Mouse (Mus musculus): ENCODE results near the gene Gpr153. TPM values are rescaled to one million over a fixed set of nuclear protein-coding genes. Genes with fewer than 3 reads are reported as not detected.

Gene Gpr153
- total RNA-seq, 2 experiments from 2014 or later = 28.0 to 31.2 TPM

GRCm38 (mm10) chr4:152304685-152305084, 30.7 kb downstream of the Gpr153 start:
- no peak for DNase-seq (ENCODE audit: low spot score in 2 of 2)
- intact Hi-C loops (cut with DNase I) = no loop called here

DNA sequence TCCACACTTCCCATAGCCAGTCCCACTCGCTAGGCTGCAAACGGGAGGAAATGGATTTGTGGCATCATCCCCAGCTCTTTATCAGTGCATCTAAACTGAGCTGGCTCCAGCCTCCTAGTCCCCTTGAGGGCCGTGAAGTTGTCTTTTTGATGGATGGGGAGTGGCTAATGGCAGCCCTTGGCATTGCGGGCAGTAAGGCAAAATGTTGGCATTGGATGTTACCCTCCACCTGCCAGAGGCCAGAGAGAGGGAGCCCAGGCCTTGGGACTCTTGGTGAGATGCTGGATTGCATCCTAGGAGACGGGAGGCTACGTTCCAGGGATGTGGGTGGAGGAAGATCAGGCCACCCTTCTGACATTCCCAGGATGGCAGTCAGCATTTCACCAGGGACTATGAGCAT, 32.0 kb downstream of the Gpr153 start:
- no peak for DNase-seq (ENCODE audit: low spot score in 2 of 2)
- intact Hi-C loops (cut with DNase I) = no loop called here

DNA sequence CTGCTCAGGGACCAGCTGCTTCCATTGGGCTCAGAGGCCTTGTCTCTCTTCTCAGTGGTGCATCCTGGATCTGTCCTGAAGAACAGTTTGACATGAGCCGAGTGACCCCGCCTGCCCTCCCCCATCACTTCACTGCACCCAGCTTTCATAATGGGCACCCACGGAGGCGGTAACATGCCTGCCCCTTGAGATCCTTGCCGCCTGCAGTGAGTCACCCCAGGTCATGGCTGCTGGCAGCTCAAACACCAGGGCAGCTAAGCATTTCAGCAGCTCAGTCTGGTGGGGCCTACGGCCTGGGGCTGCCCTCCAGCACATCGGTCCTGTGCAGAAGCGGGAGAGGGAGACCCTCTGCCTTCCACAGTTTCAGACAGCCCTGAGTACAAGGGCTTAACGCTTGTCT, 33.5 kb downstream of the Gpr153 start:
- no peak for DNase-seq (ENCODE audit: low spot score in 2 of 2)
- intact Hi-C loops (cut with DNase I) = no loop called here

- no peak for DNase-seq (ENCODE audit: low spot score in 2 of 2)
- intact Hi-C loops (cut with DNase I) = no loop called here
Observed at GRCm38 (mm10) chr4:152312186-152312585, 38.2 kb downstream of the Gpr153 start.

DNA sequence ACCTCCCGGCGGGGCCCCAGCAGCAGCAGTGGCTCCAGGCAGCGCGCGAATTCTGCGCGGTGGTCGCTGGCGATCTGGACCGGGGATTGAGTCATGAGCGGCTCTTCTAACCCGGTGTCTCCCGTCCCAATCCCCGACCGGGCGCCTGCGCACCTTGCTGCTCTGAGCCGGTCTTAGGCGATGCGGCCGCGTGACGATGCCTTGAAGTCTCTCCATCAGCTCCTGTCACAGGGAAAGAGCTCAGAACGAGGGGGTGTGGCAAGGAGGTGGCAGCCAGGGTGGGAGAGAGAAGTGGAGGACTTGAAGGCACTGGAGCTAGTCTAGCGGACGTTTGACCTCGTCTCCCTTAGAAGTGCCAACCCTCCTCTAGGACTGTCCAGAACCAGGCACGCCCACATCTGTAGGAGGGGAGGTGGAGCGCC, 39.2 kb downstream of the Gpr153 start:
- peak; percentile 24 to 45 for DNase-seq (ENCODE audit: low spot score in 2 of 2)
- intact Hi-C loops (cut with DNase I) = no loop called here

DNA sequence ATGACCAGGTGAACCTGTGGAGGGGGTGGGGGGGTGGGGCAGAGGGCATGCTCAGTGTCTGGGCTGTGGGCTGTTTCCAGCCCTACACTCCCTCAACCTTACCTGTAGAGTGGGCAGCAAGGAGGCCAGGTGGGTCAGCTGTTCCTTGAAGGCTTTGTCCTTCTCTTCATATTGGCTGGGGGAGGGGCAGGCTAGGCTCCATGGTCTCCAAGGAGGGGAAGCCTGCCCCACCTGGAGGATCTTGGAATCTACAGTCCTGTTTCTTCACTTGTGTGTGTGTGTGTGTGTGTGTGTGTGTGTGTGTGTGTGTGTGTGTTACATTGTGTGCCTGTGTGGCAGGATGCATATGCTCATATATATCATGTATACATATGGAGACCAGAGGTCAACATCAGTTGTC, 39.9 kb downstream of the Gpr153 start:
- intact Hi-C loops (cut with DNase I) = no loop called here
- DNase-seq (ENCODE audit: low spot score in 2 of 2) = no peak

DNA sequence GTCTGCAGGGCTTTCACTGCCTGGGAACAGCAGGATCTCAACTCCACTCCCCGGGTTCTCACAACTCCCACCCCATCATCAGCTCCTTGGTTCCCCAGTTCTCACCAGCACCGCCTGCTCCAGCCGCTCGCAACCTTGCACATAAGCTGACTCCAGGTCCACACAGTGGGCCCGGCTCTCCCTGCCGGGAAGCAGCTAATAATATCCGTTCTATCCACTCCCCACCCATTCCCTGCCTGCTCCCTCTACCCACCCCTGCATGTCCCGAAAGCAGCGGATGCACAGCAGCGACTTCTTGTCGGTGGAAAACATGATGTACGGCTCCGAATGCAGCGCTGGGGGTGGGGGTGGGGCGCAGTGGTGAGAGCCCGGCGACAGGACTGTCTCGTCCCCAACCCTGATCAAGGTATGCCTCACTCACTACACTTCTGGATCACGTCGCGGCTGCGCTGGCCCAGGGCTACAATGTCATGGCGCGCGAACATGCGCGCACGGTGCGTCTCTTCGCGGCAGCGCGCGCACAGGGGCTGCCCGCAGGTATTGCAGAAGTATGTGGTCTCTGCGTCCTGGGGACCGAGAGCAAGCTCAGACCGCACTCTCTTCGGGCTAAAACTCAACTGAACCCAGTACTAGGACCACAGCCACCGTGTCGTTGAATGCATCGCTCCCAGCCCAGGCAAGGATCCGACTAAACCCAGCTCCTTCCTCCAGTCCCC, 41.6 kb downstream of the Gpr153 start:
- peak; percentile 43 to 48 for DNase-seq (ENCODE audit: low spot score in 2 of 2)

DNA sequence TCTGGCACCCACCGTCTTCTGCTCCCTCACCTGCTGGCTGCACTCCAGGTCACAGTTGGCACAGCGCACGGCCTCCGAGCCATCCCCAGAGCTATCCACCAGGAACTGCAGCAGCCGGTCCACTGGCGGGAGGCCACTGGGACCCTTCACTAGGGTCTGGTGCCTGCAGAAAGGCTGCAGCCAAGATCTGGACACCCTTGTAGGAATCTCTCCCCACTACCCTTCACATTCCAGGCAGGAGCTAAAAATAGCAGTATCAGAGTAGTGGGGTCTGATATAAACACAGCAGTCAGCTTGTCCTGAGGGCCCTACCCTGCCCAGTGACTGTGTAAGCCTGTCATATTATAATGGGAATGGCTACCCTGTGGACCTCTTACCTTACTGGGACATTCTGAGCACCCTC, 43.6 kb downstream of the Gpr153 start:
- DNase-seq (ENCODE audit: low spot score in 2 of 2) = no peak
- intact Hi-C loops (cut with DNase I) = no loop called here

More for the DNA sequence above, 41.6 kb downstream of the Gpr153 start:
- intact Hi-C loops (cut with DNase I) = no loop called here

DNA sequence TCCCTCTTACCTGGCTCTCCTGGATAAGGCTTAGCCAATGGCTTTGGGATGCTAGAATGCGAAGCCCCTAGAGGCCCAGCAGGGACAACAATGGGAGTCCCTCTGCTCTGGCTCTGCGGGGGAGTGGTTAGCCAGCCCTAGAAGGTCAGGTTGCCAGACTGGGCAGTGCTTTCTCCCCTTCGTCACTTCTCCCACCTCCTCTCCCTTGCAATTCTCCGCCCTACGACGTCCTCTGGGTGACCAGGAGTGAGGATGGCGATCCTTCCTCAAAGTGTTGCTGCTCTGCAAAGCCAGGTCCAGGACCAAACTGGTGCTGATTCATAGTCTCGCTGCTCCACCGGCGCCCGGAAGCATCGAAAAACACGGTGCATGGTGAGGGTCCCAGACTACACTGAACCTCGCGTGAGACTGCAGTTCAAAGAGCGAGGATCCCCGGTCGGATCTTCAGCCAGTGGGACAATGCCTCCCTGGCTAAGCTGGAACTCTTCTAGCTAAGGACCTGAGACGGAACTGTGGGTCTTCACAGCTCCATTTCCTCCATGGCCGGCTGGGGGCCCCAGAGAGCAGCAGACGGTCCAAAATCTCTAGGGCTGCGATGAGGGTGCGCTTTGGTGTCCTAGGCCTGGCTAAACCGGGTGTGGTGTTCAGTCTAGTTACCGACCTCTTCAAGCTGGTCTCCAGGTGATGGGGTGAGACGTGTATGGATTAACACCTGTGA, 44.6 kb downstream of the Gpr153 start, which contains the start of gene Rnf207:
Gene Rnf207, minus strand, starts transcription at position 477 of the 718 bp plus-strand sequence.
- DNase-seq (ENCODE audit: low spot score in 2 of 2) = peak in 1 of 2 experiments; percentile 50
- intact Hi-C loops (cut with DNase I) = no loop called here

DNA sequence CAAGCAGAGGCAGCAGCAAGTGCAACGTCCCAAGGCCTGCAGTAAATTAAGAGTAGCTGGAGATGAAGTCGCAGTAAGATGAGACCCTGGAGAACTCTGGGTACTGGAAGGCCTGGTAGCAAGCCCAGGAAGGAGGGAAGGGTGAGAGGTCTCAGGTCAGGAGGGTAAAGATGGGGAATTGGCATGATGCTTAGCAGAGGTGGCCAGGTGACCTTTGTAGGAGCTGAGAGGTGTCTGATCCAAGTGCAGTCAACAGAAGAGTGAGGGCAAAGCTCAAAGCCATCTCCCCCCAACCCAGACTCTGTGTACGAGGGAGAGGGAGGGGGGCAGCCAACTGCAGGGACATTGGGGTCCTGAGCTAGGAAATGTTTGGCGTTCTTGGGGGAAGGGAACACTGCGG, 47.4 kb downstream of the Gpr153 start:
- no peak for DNase-seq (ENCODE audit: low spot score in 2 of 2)
- intact Hi-C loops (cut with DNase I) = no loop called here

GRCm38 (mm10) chr4:152324641-152325562, 50.9 kb downstream of the Gpr153 start:
- no peak for DNase-seq (ENCODE audit: low spot score in 2 of 2)
- intact Hi-C loops (cut with DNase I) = no loop called here

- intact Hi-C loops (cut with DNase I) = no loop called here
Observed at GRCm38 (mm10) chr4:152325574-152326411, 51.8 kb downstream of the Gpr153 start, which contains the start of gene Rpl22. TSS of gene Rpl22 (plus strand) at chr4:152325742.

GRCm38 (mm10) chr4:152326543-152326942, 52.5 kb downstream of the Gpr153 start:
- intact Hi-C loops (cut with DNase I) = no loop called here
- no peak for DNase-seq (ENCODE audit: low spot score in 2 of 2)

More at GRCm38 (mm10) chr4:152325574-152326411, 51.8 kb downstream of the Gpr153 start, which contains the start of gene Rpl22:
- DNase-seq (ENCODE audit: low spot score in 2 of 2) = peak; percentile 95

DNA sequence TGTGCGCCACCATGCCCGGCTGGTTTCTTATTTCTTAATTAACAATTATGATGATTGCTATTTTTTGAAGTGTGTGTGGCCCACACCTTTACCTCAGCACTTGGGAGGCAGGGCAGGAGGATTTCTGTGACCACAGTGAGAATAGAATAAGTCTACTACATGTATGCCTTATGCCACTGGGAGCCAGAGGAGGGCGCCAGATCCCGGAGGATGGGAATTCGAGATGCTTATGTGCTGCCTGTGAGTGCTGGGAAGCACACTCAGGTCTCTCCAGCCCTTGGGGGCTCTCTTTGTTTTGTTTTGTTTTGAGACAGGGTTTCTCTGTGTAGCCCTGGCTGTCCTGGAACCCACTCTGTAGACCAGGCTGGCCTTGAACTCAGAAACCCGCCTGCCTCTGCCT, 54.7 kb downstream of the Gpr153 start:
- DNase-seq (ENCODE audit: low spot score in 2 of 2) = no peak
- intact Hi-C loops (cut with DNase I) = no loop called here

DNA sequence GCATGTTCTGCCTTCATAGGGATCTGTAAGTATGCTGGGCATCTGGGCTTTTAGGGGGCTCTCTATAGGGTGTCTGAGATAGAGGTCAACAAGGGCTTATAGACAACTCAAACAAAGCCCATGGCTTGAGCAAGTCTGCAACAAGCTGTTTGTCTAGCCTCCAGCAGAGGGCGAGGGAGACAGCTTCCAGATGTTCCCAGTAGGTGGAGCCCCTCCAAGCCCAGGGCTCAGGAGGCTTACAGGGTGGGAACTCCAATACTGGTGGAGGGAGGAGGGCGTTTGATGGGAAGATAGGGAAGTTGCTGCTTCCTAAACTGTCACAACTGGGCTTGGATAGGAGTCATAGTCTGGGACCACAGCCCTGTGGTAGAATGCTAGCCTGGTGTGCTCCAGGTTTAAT, 58.9 kb downstream of the Gpr153 start:
- intact Hi-C loops (cut with DNase I) = loop anchor here (5.0 kb wide), 2 partner anchors 49 to 99 kb away; no protein-coding TSS in a partner anchor
- DNase-seq (ENCODE audit: low spot score in 2 of 2) = peak in 1 of 2 experiments; percentile 67

- intact Hi-C loops (cut with DNase I) = loop anchor here (5.0 kb wide), 2 partner anchors 49 to 99 kb away; no protein-coding TSS in a partner anchor
Observed at GRCm38 (mm10) chr4:152333587-152333986, 59.6 kb downstream of the Gpr153 start.

More at GRCm38 (mm10) chr4:152333587-152333986, 59.6 kb downstream of the Gpr153 start:
- no peak for DNase-seq (ENCODE audit: low spot score in 2 of 2)

Measured in left cerebral cortex, postnatal 36 days (tissue).